In the genomic region with DNA sequence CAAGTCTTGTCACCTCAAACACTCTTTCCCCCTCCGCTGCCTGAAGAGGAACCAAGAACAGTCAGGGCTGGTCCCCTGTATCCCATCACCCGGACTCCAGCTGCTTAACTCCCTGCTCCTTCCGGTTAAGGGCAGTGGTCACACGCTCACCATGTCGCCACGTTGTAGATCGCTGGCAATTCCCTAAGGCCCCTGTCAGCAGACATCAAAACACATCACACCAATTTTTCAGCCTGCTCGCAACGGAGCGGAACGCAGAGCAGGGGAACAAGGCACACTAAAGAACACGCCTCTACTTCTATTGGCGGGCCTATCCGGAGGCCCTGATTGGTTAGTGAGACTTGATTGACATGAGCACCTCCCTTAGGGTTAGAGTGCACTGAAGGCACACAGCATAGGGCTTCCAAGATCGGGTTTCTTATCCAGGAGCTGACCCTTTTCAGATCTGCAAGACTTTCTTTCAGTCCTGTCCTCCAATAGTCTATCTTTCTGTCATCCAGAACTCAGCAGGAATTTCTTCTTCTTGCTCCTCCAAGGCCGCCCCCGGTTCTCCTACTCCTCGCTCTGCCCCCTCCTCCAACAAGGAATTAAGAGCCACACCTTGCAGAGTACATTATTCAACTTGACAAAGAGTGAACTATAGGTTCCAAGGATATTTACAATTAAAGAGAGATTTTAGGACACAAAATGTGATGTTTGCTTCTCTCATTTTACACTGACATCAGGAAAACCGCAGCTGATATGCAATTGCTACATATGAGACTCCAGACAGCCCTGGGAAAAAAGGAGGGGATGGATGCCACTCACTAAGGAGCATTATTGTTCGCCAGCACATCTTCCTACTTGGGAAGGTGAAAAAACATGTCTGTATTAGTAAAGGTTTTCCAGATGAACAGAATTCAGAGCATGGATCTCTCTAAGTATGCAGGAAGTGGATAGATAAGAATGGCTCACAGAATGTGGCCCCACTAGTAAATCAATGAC, we compare ENCODE assay signal across 8 mouse cellular contexts. TPM values are rescaled to one million over a fixed set of nuclear protein-coding genes. Genes with fewer than 3 reads are reported as not detected.
DNase-seq lines count a peak whose midpoint lies in the region; ATAC-seq and TF ChIP-seq lines count a peak whose summit lies in the region.
"Not testable (repeated sequence)": the region's sequence is repeated elsewhere in the genome, so short reads cannot be mapped to it uniquely, and the experiment has no call there.

A gene (minus strand): TSS at position 278 of the 984 bp plus-strand sequence.

- not testable (repeated sequence) for TF ChIP-seq CTCF in heart, adult 2 months (IDR thresholded peaks at IDR 0.05)

- H3K9me3 ChIP-seq in embryonic facial prominence, embryonic 13.5 days; midbrain, embryonic 10.5 days (replicated peaks): not testable (repeated sequence)

- peak; percentile 78 for DNase-seq in 3T3-L1 (ENCODE audit: low read depth, low spot score)
- peak; percentile 51 to 63 for DNase-seq in adrenal gland, postnatal 36 days
- DNase-seq in heart, adult 2 months: peak; percentile 58 to 78
- DNase-seq in kidney, adult 18-20 months: peak; percentile 64
- peak; percentile 46 for DNase-seq in left cerebral cortex, postnatal 4 days
- peak; percentile 78 for DNase-seq in midbrain, embryonic 10.5 days (ENCODE audit: low spot score)
- peak; percentile 21 for DNase-seq in right cerebral cortex, postnatal 4 days

- not testable (repeated sequence) for TF ChIP-seq POLR2A in heart, adult 2 months (IDR thresholded peaks at IDR 0.05; ENCODE audit: insufficient read depth, low read depth, low read length)

- intact Hi-C loops in heart, adult 2 months (cut with DNase I): not testable (repeated sequence)
- intact Hi-C loops in left cerebral cortex, postnatal 4 days (cut with DNase I): loop anchor here (10.0 kb wide), 1 partner anchor 574 kb away; no protein-coding TSS in a partner anchor

- not testable (repeated sequence) for H3K27ac ChIP-seq in embryonic facial prominence, embryonic 13.5 days; heart, adult 2 months
- peak within 1 kb of the TSS; percentile 82 for H3K27ac ChIP-seq in midbrain, embryonic 10.5 days (replicated peaks)

- ATAC-seq in embryonic facial prominence, embryonic 13.5 days (ENCODE audit: insufficient number of reproducible peaks, insufficient read depth, low FRiP score, low TSS enrichment, low read depth): 0 out of 2 replicates have a peak, but pooled peaks have one; percentile 52

- H3K4me2 ChIP-seq in embryonic facial prominence, embryonic 13.5 days: peak within 1 kb of the TSS; percentile 57

- 9% methylated on average over 20 of the region's 20 CpGs for whole genome bisulfite sequencing in embryonic facial prominence, embryonic 13.5 days
- 13% methylated on average over 20 of the region's 20 CpGs for WGBS in heart, adult 2 months
- WGBS in midbrain, embryonic 10.5 days: 9% methylated on average over 20 of the region's 20 CpGs

- H3K4me1 ChIP-seq in embryonic facial prominence, embryonic 13.5 days; heart, adult 2 months (ENCODE audit: control insufficient read depth, insufficient read depth, low read length); midbrain, embryonic 10.5 days: not testable (repeated sequence)

- H3K79me2 ChIP-seq in heart, adult 2 months (replicated peaks; ENCODE audit: control insufficient read depth, insufficient read depth, low read length): not testable (repeated sequence)

- not testable (repeated sequence) for H3K36me3 ChIP-seq in embryonic facial prominence, embryonic 13.5 days; heart, adult 2 months (ENCODE audit: control insufficient read depth, insufficient read depth, low read length); midbrain, embryonic 10.5 days

- peak within 1 kb of the TSS; percentile 55 for H3K4me3 ChIP-seq in embryonic facial prominence, embryonic 13.5 days
- peak within 1 kb of the TSS; percentile 30 for H3K4me3 ChIP-seq in heart, adult 2 months
- peak within 1 kb of the TSS; percentile 57 for H3K4me3 ChIP-seq in midbrain, embryonic 10.5 days

- not testable (repeated sequence) for H3K27me3 ChIP-seq in embryonic facial prominence, embryonic 13.5 days; heart, adult 2 months (ENCODE audit: control insufficient read depth, insufficient read depth, low read length); midbrain, embryonic 10.5 days (ENCODE audit: low read depth, poor library complexity, severe bottlenecking)

- peak within 1 kb of the TSS; percentile 71 for H3K9ac ChIP-seq in embryonic facial prominence, embryonic 13.5 days
- H3K9ac ChIP-seq in heart, adult 2 months (ENCODE audit: low read depth, low read length): peak within 1 kb of the TSS; percentile 19; the same call in 1 of the 2 replicates

- TF ChIP-seq EP300 in heart, adult 2 months (IDR thresholded peaks at IDR 0.05; ENCODE audit: insufficient read depth, low read depth, low read length): not testable (repeated sequence)

RNA-seq across cellular contexts. Expression of the gene that starts here (rescaled TPM):
- 1 to 10 TPM; 4.6 to 4.7 TPM for total RNA-seq in adrenal gland, postnatal 36 days (2021)
- 36.0 and 42.1 TPM in 2 replicates for polyA plus RNA-seq in embryonic facial prominence, embryonic 13.5 days (2015; fragmentation: Nextera tagmentation; extraction: Ambion mirVana)
- total RNA-seq in heart, adult 2 months (2021): 1 to 10 TPM; 1.6 to 2.9 TPM
- polyA plus RNA-seq in heart, adult 2 months (2012; rRNA removed): 0.74 and 1.6 TPM in 2 replicates
- 10 to 100 TPM; 15.2 to 20.5 TPM for total RNA-seq in left cerebral cortex, postnatal 4 days (2021)
- polyA plus RNA-seq in midbrain, embryonic 10.5 days (2016; fragmentation: Nextera tagmentation; extraction: Ambion mirVana): 31.6 and 31.7 TPM in 2 replicates

Comparison
In these comparisons a context has a peak if more than half of its experiments do, and no peak if none do; other contexts are left out.
1. RNA of the gene that starts here (polyA plus RNA-seq): 36.0 to 42.1 TPM in embryonic facial prominence, embryonic 13.5 days and 31.6 to 31.7 TPM in midbrain, embryonic 10.5 days; 0.74 to 1.6 TPM in heart, adult 2 months; every median in the first group is over 10 times any median in the second.
2. DNase-seq: peak in every context shown above with its lines; median percentile 78 in 3T3-L1; 78 in midbrain, embryonic 10.5 days; 68 in heart, adult 2 months; 64 in kidney, adult 18-20 months; 57 in adrenal gland, postnatal 36 days; 46 in left cerebral cortex, postnatal 4 days; 21 in right cerebral cortex, postnatal 4 days.
3. Peak in every context shown above with its lines, with median percentiles within 50 percentile points of each other: H3K4me3 ChIP-seq.